Mouse (Mus musculus): Measurements from ENCODE around the gene Angptl8.

- TF ChIP-seq POLR2A (IDR thresholded peaks at IDR 0.05; ENCODE audit: extremely low read depth, insufficient read depth, low read length) (no peak), CTCF (IDR thresholded peaks at IDR 0.05; ENCODE audit: low read depth, low read length) (no peak)
Measured at GRCm38 (mm10) chr9:21794925-21795324, 40.4 kb upstream of the Angptl8 start.

Measured in liver, adult 2 months (tissue).